Mouse (Mus musculus): ENCODE data around the gene Olfr129.

Olfr129 gene

GRCm38 (mm10) chr17:38059979-38060378, at the start of gene Olfr129:
Gene Olfr129 (minus strand): TSS chr17:38060079.
- DNase-seq = no peak

- DNase-seq = no peak
These were observed 28.7 kb upstream of the Olfr129 start, which contains the start of gene Olfr131 for GRCm38 (mm10) chr17:38088593-38088992. Gene Olfr131 (minus strand): TSS chr17:38088693.

- DNase-seq = no peak
These were observed 22.5 kb upstream of the Olfr129 start for GRCm38 (mm10) chr17:38082364-38082763.

GRCm38 (mm10) chr17:38063621-38064020, 3.7 kb upstream of the Olfr129 start, which contains the start of gene Olfr130:
Gene Olfr130 (plus strand): TSS chr17:38063921.
- DNase-seq = no peak

- DNase-seq = no peak
These were observed 33.6 kb downstream of the Olfr129 start for GRCm38 (mm10) chr17:38026297-38026696.

GRCm38 (mm10) chr17:38016341-38016740, 43.5 kb downstream of the Olfr129 start:
- no peak for DNase-seq

- DNase-seq = no peak
These were observed 54.9 kb downstream of the Olfr129 start for GRCm38 (mm10) chr17:38004996-38005395.

Measured in thymus, postnatal 4 days (tissue).